Mouse (Mus musculus): ENCODE data around the gene Tmem171.

Tmem171 gene

GRCm38 (mm10) chr13:98693316-98693715 lies 1.3 kb downstream of the Tmem171 start:
- DNase-seq (ENCODE audit: low read depth, low spot score) = no peak

- no peak for DNase-seq (ENCODE audit: low read depth, low spot score)
Observed at GRCm38 (mm10) chr13:98691956-98692515, 2.6 kb downstream of the Tmem171 start.

- no peak for DNase-seq (ENCODE audit: low read depth, low spot score)
Observed at GRCm38 (mm10) chr13:98690886-98691285, 3.7 kb downstream of the Tmem171 start.

GRCm38 (mm10) chr13:98689605-98690290 lies 4.9 kb downstream of the Tmem171 start:
- no peak for DNase-seq (ENCODE audit: low read depth, low spot score)

- DNase-seq (ENCODE audit: low read depth, low spot score) = no peak
Observed at GRCm38 (mm10) chr13:98687931-98688330, 6.7 kb downstream of the Tmem171 start.

- DNase-seq (ENCODE audit: low read depth, low spot score) = no peak
Observed at GRCm38 (mm10) chr13:98684144-98684900, 10.3 kb downstream of the Tmem171 start.

GRCm38 (mm10) chr13:98683412-98683811 lies 11.2 kb downstream of the Tmem171 start:
- DNase-seq (ENCODE audit: low read depth, low spot score) = no peak

- no peak for DNase-seq (ENCODE audit: low read depth, low spot score)
Observed at GRCm38 (mm10) chr13:98680470-98681060, 14.1 kb downstream of the Tmem171 start.

- no peak for DNase-seq (ENCODE audit: low read depth, low spot score)
Observed at GRCm38 (mm10) chr13:98679631-98680041, 15.0 kb downstream of the Tmem171 start.

GRCm38 (mm10) chr13:98679230-98679629 lies 15.4 kb downstream of the Tmem171 start:
- DNase-seq (ENCODE audit: low read depth, low spot score) = no peak

GRCm38 (mm10) chr13:98673922-98674321 lies 20.7 kb downstream of the Tmem171 start:
- DNase-seq (ENCODE audit: low read depth, low spot score) = no peak

GRCm38 (mm10) chr13:98669296-98669695 lies 25.3 kb downstream of the Tmem171 start:
- DNase-seq (ENCODE audit: low read depth, low spot score) = no peak

GRCm38 (mm10) chr13:98667316-98667715 lies 27.3 kb downstream of the Tmem171 start:
- no peak for DNase-seq (ENCODE audit: low read depth, low spot score)

- DNase-seq (ENCODE audit: low read depth, low spot score) = no peak
Observed at GRCm38 (mm10) chr13:98665240-98665639, 29.4 kb downstream of the Tmem171 start.

- DNase-seq (ENCODE audit: low read depth, low spot score) = no peak
Observed at GRCm38 (mm10) chr13:98662173-98662675, 32.4 kb downstream of the Tmem171 start.

- peak; percentile 26 for DNase-seq (ENCODE audit: low read depth, low spot score)
Observed at GRCm38 (mm10) chr13:98656034-98656471, 38.6 kb downstream of the Tmem171 start.

GRCm38 (mm10) chr13:98655346-98655745 lies 39.3 kb downstream of the Tmem171 start:
- DNase-seq (ENCODE audit: low read depth, low spot score) = no peak

GRCm38 (mm10) chr13:98654129-98654939 lies 40.3 kb downstream of the Tmem171 start:
- peak; percentile 70 for DNase-seq (ENCODE audit: low read depth, low spot score)

GRCm38 (mm10) chr13:98652194-98652593 lies 42.4 kb downstream of the Tmem171 start:
- DNase-seq (ENCODE audit: low read depth, low spot score) = no peak

GRCm38 (mm10) chr13:98651228-98651977 lies 43.2 kb downstream of the Tmem171 start:
- peak; percentile 39 for DNase-seq (ENCODE audit: low read depth, low spot score)
